Mouse (Mus musculus) urinary bladder, adult 18-20 months (tissue): ENCODE data around the gene Cfap54.

Experiments used
- DNase-seq, 2 experiments: peaks; one replicate each; pipeline ENCODE4 v3.0.0; 2022; ENCODE audit warnings: low spot score in 2 of 2, mixed read lengths in 2 of 2

The Cfap54 gene

GRCm38 (mm10) chr10:92937091-92937490, 144.3 kb downstream of the Cfap54 start:
- DNase-seq: no peak

- DNase-seq: no peak
These were observed 146.9 kb downstream of the Cfap54 start for GRCm38 (mm10) chr10:92934506-92934905.

- DNase-seq: no peak
These were observed 147.8 kb downstream of the Cfap54 start for GRCm38 (mm10) chr10:92933616-92934015.

DNA sequence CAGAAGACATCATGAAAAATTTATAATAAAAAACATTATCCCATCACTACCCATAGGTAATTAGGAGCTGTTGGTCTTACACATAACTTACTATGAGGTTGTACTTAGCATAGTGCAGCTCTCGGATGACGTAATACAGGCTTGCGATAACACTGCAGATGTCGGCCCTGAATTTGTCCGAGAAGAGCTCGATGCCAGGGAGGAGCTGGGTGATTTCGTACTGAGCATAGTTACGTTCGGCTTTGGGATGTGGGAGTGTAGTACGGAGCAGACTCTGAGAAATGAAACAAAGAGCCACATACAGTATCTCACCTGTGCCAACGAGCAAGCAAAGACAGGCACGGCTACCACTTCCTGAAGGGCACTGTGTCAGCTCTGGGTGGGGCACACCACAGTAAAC, 149.0 kb downstream of the Cfap54 start:
- DNase-seq: peak in 1 of 2 experiments; percentile 2

GRCm38 (mm10) chr10:92930036-92930435, 151.4 kb downstream of the Cfap54 start:
- no peak for DNase-seq

DNA sequence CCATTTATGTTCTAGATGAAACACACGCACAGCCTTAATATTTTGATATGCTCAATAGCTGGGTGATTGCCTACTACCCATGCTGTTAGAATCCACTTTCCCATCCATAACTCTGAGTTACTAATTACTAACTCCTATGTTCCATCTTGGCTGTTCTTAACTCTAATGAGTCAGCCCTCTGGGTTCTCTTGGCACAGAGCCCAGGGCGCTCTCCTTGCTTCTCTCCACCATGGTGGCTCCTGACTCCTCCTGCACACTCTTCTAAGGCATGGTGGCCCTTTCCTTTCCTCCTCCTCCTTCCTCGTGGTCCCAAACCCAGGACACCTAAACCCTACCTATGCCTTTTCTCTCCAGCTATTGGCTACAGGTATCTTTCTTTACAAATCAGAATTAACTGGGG, 153.2 kb downstream of the Cfap54 start:
- DNase-seq: no peak

DNA sequence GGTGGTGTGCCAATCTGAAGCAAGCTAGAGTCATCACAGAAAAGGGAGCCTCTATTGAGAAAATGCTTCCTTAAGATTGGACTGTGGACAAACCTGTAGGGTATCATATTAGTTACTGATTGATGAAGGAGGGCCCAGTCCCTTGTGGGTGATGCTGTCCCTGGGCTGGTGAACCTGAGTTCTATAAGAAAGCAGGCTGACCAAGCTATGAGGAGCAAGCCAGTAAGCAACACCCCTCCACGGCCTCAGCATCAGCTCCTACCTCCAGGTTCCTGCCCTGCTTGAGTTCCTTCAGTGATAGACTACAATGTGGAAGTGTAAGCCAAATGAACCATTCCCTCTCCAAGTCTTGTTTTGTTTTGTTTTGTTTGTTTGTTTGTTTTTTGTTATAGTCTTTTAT, 162.9 kb downstream of the Cfap54 start:
- DNase-seq: no peak

GRCm38 (mm10) chr10:92907246-92907645, 174.2 kb downstream of the Cfap54 start:
- no peak for DNase-seq

DNA sequence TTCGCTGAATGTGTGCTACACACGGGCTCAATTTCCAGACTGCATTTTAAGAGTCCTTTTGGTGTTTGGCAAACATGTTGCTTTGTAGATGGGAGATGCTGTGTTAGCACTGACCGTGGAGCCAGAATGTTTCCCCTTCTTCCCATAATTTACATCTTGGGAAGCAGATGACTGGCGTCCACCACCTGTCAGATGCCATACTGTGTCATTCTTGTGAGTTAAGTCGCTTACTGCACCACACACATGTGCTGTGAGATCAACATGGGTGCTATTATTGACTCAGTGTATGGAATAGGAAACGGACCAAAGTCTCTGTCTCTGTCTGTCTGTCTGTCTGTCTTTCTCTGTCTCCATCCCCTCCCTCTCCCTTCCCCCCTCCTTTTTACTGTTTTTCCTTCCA, 193.0 kb downstream of the Cfap54 start:
- DNase-seq: no peak

DNA sequence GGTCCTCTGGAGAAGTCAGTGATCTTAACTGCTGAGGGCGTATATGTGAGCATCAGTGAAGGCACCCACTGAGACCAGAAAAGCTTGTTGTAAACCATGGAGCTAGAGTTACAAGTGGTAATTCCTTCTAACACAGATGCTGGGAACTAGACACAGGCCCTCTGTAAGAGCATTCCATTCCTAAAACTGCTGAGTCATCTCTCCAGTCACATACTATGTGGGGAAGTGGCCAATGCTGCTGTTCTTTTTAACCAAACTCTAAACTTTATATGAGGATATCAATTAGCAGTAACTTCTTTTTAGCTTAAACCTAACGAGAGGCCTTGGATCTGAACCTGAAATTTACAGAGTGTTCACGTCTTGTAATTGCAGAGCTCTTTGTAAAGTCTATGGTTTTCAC, 203.4 kb downstream of the Cfap54 start:
- DNase-seq: no peak

DNA sequence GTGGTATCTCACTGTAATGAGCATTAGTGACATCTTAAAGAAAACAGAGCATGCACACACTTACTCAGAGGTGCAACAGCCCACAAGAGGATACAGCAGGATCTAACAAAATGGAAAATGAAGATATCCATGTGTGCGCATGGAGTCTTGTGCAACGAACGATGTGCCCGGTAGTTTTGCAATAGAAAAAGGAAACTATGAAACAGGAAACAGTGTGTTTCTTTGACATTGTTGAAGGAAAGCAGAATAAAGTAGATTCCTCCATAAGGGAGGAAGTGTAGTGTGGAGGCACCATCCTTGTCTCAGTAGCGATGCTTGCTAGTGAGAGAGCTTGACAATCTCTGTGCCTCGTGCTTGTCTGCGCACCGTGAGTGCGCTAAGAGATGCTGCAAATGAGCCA, 240.4 kb downstream of the Cfap54 start:
- DNase-seq: no peak

- DNase-seq: no peak
These were observed 243.8 kb downstream of the Cfap54 start for GRCm38 (mm10) chr10:92837572-92837971.

- no peak for DNase-seq
These were observed 244.4 kb downstream of the Cfap54 start for GRCm38 (mm10) chr10:92837045-92837444.

DNA sequence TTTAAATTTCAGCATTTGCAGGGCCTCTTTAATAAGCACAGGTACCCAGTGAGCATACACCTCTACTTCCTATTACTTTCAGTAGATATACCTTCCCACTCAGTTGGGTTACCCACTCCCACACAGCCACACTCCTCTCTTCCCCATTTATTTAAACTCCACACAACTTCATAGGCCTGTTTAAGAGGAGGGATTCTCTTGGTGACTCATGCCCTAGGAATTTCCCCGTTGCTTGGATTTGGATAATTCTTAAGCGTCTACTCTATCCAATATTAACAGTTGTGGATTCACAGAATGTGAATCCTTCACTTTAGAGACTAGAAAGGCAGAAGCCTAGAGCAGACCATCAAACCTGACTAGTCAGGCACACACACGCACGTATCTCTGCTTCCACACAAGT, 259.9 kb downstream of the Cfap54 start:
- DNase-seq: no peak

DNA sequence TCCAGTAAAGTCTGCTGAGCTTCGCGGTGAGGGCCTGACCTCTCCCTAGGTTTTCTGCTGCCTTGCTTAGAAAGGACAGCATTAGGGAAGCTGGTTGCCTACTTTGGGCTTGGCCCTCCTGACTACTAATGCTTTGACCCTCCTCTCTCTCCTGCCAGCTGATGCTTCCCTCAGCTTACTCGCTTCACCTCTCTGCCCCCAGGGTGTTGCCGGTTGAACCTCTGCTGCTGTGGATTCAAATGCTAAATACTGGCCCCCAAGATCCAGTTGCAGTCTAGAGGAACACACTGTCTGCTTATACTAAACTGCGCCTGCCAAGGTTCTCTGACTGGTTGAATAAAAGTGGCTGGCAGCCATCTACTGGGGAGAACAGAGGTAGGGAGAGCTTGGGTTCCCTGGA, 263.2 kb downstream of the Cfap54 start:
- DNase-seq: no peak

DNA sequence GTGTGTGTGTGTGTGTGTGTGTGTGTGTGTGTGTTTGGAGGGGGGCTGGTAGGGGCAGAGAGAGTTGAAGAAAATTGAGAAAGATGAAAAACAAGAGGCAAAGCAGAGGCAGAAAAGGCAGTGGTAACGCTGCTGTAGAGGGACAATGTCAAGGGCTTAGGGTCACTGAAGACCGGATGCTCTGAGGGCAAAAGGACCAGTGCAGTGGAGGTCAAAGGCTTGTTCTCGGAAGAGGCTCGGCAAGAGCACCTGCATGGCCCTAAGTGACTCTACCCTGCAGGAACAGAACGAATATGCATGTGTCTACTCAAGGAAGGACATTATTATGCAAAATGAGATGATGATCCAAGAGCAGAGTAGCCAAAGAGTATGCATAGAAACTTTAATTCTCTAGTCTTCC, 264.5 kb downstream of the Cfap54 start:
- DNase-seq: no peak

DNA sequence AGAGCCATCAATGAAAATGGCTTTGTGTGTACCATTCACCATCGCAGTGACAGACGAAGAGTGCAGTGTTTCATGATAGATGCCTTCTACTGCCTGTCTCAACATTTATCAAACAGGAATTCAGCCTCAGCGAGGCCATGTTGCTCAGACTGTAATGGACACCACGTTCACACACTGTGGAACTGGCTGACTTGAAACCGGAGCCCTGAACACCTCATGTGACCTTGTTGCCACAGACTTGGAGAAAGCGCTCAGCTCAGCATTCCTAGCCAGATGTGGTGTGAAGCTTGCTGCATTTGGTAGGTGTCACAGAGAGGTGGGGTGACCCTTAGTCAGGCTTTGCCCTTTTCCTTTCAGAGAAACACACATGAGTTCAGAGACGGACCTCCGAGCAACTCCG, 270.5 kb downstream of the Cfap54 start:
- DNase-seq: no peak

- no peak for DNase-seq
These were observed 289.5 kb downstream of the Cfap54 start for GRCm38 (mm10) chr10:92791908-92792307.

DNA sequence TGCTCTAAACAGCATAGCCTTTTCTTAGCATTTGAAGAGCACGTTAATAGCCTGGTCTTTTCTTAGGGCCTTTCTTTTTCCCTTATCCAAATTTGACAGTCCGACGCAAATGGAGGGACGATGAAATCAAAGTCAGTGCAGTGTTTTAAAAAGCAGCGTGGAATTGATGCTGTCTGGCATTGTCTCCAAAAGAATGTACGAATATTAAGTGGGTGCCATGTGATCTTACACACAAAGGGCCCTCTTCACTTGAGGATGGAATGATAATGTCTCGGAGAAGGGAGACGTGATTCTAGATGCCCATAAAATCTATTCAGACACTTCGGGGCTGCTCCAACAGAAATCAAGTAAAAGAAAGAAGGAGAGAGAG, 289.9 kb downstream of the Cfap54 start:
- no peak for DNase-seq

DNA sequence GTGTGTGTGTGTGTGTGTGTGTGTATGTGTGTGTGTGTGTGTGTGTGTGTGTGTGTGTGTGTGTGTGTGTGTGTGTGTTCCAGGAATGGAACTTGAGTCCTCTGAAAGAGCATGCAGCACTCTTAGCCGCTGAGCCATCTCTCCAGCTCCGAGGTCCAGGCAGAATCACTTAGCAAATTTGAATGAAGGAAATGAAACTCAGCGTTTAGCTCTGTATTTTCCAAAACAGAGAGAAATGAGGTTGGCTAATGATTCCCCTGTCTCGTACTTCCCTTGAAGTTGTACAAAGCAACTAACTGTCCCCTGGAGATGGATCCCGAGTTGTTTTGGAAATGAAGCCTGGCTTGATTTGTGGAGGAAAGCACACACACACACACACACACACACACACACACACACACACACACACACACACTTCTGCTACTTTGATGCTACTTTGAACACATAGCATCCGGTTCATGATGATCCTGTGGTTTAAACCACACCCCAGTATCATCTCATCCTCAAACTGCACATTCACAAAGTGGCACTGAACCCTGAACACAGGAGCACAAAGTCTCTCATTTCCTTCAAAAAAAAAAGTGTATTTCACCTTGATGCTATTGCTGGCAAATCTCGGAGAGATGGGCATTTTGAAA, 290.4 kb downstream of the Cfap54 start:
- no peak for DNase-seq

GRCm38 (mm10) chr10:92790247-92790646, 291.2 kb downstream of the Cfap54 start:
- DNase-seq: no peak

- no peak for DNase-seq
These were observed 292.9 kb downstream of the Cfap54 start for GRCm38 (mm10) chr10:92788410-92789096.

- DNase-seq: no peak
These were observed 298.7 kb downstream of the Cfap54 start for GRCm38 (mm10) chr10:92782691-92783090.

DNA sequence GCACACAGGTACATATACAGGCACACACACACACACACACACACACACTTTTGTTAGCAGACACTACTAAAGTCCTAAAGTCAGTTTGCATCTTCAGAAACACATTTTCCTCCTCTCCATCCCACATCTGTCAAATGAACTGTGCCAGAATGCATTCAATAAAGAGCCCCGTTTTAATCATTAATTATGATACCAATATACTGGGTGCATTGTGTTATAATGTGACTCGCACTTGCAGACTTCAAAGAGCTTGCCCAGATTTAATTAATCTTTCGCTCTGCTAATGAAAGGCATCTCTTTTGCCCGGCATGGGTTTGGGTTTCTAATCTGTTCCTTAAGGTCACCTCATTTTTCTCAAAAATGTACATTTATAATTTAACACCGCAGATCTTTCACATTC, 327.1 kb downstream of the Cfap54 start:
- DNase-seq: no peak
